Mouse (Mus musculus) right cerebral cortex, postnatal 4 days (tissue): ENCODE results near the gene Rabgap1l.

Experiments used
- DNase-seq: peaks from one replicate; pipeline ENCODE4 v3.0.0-alpha.2; 2022

Rabgap1l gene

DNA sequence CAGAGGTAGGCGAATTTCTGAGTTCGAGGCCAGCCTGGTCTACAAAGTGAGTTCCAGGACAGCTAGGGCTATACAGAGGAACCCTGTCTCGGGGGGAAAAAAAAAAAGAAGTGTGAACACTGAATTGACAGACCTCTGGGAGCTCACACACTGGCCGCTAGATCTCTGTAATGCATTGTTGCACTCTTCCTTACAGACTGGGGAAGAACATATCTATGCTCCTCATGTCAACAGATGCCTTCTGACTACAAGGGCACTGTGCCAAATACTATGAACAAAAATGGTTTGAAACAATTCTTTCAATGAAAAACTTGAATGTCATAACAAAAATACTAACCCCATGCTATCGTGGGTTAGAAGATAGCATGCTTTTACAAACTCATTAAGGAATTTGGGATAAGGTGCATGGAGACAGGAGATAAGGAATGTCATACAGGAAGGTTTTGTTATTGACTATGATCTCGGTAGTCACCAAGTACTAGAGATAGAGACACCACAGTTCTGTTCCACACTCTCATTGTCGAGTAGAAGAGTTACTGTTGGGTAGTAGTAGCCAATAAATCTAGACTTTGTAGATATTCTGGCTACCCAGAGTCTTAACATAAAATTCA is 519.8 kb downstream of the Rabgap1l start:
- DNase-seq = no peak

DNA sequence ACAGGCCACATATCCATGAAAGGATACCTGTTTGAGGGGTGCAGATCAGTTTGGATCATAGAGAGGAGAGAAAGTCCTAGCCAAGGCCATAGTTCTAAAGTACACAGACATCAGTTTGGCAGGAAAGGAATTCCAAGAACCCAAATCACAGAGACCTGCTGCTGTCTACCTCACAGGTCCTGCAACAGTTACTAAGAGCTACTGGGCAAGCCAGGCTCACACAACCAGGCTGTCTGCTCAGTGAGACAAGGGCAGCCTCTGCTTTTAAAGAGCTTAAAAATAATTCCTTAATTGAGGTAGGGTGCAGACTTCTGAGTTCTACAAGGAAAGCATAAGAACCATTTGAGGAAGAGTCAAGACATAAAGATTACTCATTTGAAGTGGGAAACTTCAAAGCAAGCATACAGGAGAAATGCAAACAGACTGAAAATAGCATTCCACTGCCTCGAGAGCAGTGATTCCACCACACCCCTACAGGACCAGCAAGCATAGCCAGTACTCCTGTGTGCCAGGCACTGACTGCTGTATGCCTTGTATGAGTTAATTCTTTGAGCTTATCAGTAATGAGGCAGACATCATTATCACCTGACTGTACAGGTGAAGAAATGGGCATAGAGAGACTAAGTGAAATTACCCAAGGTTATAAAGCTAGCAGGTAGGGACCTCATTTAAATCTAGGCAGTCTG is 521.6 kb downstream of the Rabgap1l start:
- DNase-seq = no peak

DNA sequence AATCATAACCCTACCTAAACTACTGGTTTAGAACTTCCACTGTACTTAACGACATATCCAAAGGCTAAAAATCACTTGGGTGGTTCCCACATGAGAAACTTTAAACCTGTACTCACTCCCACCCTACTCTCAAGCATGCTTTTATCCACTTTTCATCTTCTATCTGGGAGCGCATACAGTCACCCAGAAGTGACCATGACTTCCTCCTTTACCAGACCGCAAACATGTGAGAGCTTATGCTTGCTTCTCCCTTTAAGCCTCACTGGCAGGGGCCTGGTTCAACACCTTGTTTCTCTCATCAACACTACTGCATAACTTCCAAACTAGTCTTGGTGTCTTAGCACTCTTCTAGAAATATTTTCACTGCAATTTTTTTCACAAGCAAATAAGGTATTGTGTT is 524.7 kb downstream of the Rabgap1l start:
- no peak for DNase-seq

DNA sequence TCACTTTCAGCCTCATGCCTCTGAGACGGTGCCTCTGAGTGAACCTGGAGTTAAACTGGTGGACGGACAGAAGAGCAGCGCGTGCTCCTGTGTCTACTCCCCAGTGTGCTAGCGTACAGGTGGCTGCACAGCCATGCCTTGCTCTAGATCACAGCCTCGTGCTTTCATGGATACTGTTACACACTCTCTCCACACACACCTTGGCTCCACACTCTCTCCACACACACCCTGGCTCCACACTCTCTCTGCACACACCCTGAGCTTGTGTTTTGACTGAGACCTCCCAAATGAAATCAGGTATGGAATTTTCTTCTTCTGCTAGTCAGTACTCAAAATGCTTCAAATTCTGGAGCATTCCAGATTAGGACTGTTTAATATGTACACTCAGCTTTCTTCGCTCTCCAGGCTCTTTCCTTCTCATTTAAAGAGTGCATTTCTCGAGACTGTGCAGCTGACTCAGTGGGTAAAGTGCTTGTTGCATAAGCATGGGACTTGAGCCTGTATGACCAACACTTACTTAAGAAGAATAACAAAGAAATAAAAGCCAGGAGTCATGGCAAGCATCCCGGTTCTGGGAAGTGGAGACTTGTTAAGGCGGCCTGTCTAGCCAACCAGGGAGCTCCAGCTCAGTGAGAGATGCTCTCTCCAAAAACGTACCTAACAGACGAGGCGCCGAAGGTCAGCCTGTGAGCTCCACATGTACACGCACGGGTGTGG is 529.2 kb downstream of the Rabgap1l start:
- no peak for DNase-seq

DNA sequence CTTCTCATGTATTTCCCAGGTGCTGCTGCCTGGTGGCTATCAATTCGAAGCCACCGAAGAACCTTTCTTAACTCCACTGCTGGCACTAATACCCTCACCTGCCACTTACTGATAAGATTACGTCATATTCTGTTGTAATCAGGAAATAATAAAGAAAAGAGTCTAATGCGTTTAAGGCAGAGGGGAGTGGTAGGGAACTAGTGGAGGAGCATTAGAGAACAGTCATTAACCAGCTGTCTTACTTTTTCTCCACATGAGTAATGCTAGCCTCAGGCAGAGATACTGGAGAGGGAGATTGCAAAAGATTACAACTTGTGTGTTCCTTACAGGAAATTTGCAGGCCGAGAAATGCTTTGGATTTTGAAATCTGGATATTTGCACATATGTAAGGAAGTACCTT is 530.0 kb downstream of the Rabgap1l start:
- no peak for DNase-seq

DNA sequence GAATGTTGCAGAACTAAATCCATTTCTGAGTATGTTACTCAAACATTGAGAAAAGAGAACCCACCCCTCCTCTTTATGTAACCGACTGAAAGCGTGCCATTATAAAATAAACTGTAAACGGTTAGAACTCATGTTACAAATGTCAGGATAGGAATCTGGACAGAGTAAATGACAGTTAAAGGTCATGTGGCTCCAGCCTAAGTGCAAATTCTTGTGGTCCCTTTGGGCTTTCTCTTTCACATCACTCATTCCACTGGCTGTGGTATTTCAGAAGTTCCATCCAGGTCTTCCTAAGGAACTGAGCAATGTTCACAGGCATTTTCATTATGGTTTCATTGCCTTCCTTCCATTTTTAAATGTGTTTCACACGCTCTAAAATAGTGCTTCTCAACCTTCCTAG is 530.6 kb downstream of the Rabgap1l start:
- no peak for DNase-seq

DNA sequence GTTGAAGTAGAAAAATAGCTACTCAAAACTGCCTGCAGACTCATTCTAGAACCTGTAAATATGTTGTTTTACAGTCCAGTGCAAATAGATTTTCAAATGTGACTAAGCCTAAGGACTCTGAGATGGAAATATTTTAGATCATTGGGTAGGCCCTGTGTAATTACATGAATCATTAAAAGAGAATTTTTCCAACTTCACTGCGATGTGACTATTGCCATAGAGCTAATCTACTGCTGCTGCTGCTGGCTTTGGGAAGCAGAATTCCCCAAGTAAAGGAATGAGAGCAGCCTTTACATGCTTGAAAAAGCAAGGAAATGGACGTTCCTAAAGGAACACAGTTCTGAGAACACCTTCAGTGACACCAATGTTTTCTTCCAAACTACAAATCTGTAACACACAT is 531.2 kb downstream of the Rabgap1l start:
- no peak for DNase-seq

DNA sequence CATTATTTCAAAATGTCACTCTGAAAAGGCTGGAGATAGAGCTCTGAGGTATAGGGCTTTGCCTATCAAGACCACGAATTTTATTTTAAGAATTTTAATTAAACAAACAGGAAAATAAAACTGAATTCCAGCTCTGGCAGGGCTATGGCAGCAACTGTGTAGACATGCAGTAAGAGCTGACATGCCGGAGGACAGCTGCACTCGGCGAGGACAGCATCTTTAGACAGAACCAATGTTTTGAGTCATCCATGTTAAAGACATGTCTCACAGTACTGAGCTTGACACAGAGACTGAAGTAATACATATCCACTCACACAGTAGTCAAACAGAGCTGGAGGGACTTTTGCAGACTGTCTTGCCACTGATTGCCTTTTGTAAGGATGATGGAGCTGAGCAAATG is 532.4 kb downstream of the Rabgap1l start:
- DNase-seq = no peak

DNA sequence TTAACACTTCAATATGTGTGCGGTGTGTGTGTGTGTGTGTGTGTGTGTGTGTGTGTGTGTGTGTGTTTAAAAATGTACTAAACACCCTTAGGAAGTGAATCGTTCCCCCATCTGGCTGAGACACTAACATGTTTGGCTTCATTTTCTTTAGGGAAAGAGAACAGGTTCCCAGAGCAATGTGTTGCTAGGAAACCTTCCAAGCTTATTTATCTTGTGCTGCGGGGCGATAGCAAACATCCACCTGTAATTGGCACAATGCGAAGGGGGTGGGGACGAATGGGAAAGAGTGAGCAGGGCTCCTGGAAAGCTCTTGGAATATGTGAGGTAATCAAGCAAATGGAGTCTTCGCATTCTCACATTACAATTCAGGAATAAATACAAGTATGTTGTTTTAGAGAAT is 533.1 kb downstream of the Rabgap1l start:
- no peak for DNase-seq

DNA sequence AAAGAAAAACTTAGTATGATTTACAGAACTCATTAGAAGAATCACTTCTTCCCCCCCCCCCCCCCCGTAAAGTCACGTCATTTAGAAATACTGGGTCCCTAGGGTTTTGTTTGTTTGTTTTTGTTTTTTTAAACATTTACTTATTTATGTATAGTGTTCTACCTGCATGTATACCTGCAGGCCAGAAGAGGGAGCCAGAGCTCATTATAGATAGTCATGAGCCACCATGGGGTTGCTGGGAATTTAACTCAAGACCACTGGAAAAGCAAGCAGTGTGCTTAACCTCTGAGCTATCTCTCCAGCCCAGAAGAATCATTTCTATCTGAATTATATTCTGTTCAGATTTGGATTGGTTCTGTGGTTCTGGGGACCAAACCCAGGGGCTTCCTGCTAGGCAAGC is 539.9 kb downstream of the Rabgap1l start:
- no peak for DNase-seq

DNA sequence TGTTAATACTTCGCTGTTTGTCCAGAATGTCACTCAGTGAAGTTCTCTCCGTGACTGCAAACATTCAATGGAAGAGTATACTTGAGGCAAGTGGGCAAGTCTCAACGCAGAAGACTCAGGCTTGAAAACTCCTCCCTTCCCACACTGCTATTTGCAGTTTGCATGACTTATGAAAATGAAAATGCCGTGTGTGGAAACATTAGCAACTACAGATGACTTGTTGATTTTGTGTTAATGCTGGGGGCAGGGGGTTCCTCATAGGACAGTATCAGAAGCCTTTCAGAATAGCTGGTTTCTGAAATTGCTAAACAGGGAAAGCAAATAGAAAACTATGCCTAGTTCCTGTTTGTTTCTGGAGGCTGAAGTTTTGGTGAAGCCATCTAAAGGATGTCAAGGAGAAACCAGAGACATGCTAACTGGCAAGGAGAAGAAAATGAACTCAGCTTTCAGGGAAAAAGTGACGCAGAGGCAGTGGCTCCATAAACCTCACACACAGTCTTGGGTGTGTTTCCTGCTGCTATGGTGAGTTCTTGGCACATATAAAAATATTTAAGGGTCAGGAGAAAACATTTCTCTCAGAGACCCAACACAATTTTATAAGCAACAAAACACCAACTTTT is 541.5 kb downstream of the Rabgap1l start:
- DNase-seq = no peak

DNA sequence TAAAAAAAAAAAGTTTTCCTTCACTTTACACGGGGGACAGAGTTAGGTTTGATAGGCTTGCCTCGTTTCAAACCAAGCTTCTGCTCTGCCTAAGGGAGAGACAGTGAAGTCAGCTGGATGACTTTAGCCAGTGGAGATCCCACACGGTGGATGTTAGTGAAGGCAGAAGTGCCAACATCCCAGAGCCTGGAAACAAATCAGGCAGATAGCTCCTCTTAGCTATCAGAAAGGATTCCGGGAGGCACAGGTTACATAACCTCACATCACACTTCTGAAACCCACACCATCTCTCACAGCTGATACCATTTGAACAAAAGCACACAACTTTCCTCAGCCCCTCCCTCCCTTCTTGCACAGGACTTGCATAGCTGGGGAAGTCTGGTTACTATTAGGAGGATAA is 542.2 kb downstream of the Rabgap1l start:
- no peak for DNase-seq

DNA sequence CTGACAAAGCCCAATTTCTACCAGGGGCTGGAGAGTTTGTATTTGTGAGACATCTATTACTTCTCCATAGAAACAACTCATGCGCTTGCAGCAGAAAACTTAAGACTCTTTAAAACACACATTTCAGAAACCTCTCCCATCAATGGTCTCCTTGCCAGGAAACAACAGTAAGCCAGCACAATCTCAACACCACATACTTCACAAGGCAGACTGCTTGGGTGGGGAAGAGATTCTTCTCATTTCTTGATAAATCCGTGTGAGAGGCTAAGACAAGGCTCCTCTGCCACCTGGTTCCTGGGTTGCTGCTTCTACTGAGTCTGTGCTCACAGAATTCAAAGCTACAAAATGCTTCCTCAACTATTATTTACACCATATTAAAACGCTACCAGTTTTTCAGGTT is 543.2 kb downstream of the Rabgap1l start:
- no peak for DNase-seq

DNA sequence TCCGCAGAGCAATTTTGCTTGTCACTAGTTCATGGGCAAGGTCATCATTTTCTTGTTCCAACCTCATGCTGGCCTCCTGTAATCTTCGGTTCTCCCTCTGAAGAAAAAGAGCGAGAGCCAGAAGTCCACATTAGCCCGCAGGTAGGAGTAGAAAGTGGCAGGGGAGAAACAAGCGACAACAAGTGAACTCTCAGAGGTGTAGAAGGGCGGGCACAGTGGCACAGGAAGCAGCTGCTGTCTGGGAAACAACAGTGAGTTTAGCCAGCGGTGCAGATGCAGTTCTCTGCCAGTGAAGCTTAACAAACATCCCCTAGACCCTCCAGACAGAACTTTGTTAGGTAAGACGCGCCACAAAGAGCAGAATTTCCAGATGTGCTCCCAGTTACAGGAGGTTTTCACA is 545.5 kb downstream of the Rabgap1l start:
- DNase-seq = no peak

DNA sequence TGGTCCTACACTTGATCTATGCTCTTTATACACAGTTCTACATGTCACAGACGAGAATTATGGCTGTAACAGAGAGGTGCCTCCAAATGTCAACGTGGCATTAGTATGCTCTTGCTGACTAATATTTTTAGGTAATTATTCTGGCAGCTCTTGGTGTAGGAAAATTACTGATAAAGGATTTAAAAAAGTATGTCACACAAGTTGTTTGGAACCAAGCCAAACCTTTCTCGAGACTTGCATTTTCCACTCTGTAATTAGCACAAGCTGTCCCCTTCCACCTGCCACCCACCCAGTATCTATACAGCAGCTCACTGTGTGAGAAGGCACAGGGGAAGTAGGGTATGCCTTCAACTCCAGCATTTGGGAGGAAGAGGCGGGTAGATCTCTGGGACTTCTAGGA is 546.2 kb downstream of the Rabgap1l start:
- no peak for DNase-seq

DNA sequence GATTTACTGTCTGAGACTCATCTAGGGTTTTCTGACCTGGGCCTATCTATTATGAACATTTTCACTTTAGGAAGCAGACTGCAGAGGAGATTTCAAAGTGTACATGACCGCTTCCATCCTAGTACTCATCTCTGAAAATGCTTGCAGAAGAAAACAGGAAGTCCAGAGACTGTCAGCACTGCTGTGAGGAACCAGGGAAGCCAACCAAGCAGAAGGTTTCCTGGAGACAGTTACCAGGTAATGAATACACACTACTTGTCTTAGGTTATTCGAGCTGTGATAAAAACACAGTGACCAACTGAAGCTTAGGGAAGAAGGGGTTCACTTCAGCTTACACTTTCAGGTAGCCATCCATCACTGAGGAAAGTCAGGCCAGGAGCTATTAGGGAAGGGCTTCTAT is 547.1 kb downstream of the Rabgap1l start:
- DNase-seq = no peak

DNA sequence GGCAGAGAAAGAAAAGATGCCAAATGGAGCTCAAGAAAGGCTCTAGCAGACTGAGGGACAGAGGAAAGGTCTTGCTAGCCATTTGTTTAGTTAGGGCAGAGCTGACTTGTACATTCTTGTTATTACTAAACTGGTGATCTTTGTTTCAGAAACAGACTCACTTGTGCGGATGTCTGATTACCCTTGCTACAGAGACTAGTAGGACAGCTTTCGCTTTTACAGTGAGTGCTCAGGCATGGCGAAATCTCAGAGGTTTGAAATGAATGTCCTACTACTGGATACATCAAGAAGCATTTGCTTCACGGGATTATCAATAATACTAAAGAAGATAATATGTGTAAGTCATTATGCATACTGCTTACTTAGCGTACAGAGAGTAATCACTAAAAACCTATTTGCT is 548.3 kb downstream of the Rabgap1l start:
- no peak for DNase-seq

DNA sequence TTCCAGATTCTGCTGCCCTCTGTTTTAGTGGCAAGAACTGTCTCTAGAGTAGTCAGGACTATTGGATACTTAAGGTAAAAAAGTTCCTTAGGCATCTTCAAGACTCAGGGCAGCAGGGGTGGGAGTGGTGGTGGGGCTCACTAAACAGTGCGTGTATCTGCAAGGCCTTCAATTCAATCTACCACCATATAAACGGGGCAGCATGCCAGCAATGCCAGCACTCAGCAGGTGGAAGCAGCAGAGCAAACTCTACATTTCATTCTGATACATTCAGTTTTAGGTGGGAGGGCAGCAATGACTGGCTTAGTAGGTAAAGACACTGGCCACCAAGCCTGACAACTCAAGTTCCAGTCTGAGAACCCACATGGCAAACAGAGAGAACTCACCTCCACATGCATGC is 552.9 kb downstream of the Rabgap1l start:
- DNase-seq = no peak

DNA sequence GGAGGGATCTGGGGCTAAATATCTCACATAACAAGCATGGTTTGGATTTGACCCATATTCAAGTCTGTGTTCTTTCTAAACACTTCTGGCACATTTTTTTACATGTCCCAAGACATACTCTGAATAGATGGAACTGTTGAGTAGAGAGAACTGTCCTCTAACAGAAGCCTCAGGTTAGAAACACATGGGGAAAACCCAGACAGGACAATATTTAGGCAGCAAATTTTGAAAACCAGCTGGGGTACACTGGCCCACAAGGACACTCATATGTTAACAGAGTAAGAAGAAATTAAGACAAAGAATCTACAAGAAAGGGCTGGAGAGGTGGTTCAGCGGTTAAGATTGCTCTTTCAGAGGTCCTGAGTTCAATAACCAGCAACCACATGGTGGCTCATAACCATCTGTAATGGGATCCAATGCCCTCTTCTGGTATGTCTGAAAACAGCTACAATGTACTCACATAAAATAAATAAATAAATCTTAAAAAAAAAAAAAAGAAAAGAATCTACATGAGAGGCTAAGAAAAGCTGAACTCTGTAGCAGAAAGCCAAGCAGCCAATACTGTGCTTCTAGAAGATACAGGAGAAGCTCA is 554.1 kb downstream of the Rabgap1l start:
- no peak for DNase-seq

DNA sequence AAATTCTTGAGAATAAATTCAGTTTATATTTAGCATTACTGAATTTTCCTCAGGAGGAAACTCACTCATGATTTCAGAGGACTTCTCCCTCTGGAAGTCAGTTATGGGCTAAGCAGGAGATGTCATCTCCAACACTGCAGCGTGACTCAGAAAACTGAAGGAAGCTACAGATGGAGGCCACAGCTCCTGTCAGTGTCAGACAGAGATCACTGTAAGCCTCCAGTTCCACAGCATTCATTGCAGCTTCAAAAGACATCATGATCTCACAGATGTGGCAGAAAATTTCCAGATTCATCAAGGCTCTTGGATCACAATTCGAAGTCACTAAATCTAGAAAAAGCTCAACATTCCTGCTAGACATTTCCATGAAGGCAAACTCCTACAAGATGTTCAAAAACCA is 555.0 kb downstream of the Rabgap1l start:
- DNase-seq = no peak

DNA sequence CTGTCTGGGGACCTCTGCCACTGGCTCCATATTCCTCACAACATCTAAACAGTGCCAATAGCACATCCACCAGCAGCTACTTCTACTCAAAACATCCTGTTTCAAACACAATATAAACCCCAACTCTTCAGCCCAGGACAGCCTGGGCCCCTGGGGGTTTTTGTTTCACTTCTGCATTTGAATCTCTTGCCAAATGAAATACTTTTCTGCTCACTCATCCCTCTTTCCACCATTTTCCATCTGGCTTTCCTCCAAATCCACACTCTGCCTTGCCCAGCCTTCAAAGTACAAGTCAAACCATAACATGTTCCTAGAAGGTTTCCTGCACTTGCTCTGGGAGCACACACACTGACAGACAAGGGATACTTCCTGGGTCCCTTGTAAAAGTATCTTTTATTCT is 559.1 kb downstream of the Rabgap1l start:
- DNase-seq = no peak

DNA sequence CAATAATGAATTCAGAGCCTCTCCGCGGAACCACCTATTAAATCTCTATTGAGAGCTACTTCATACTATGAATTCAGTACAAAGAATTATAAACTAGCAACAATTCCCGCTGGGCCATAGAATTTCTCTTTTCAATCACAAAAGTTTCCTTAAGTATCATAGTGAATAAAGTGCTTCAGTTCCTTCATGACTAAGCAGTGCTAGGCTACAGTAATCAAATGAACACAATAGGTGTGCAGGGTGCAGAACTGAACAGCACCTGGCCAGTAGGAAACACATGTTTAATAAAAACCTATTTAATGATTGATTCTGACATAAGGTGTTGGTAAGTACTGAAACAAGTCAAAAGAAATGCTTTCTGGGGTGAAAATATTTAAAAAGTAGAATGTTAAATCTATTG is 560.9 kb downstream of the Rabgap1l start:
- DNase-seq = no peak

DNA sequence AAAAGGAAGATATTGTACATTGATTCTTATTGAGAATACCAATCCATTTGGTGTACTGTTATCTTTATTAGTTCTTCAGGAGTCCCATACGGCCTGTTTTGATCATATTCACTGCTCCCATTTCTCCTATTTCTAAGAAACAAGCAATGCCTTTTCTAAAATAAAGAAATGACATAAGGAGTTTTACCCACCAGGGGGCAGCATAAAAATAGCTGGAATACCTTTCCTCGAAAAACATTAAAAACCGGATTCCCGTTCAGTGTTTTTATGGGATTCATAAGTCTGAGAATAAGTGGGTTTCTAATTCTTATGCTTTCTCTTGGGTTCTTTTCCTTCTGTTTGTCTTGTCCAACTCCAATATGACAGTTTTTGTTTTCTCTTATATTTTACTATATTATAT is 562.0 kb downstream of the Rabgap1l start:
- DNase-seq = peak; percentile 34

DNA sequence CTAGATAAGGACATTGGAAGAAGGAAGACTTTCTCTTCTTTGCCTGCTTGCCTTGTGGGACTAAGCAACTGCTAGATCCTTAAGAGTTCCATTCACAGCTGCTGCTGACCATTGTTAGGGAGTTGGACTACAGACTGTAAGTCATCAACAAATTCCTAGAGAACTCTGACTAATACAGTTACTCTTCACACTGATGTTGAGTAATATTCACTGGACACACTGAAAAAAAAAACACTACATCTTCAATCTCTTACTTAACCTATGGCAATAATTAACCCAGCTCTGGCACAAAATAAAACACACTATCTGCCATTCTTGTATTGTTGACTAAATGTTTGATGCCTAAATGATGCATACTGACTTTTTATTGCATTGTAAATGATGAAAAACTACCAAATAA is 565.2 kb downstream of the Rabgap1l start:
- no peak for DNase-seq
